Mouse (Mus musculus): ENCODE data around the gene Snx27.

DNA sequence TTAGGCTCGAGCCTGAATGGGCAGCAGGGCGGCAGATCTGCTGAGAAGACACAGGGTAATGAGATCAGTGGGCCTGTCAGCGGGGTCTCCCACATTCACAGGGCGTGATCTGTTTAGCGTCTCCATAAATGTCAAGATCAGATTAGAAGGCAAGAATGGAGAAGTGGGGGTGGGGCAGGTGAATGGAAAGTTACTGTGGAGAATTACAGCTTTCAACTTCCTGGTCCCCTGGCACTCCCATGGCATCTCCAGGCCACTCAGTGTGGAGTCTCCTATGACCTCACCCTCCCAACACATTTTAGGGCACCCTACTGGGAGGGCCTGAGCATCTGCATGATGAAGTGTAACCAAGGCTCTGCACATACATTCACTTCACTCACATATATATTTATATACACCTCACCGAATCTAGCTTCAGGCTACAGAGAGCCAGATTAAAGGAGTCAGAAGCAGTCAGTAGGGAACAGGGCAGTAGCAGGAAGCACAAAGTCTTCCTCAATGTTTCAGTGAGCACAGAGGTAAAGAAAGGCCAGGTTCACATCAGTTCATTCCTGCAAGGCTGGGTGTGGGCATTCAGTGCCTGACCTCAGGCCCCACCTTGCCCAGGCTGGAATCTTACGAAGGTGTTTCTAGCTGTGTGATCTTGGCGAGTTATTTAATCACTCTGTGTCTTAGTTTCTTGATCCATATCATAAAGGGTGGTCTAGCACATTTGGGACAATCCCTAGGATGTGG is 106.0 kb downstream of the Snx27 start:
- no peak for TF ChIP-seq POLR2A (IDR thresholded peaks at IDR 0.05; ENCODE audit: control insufficient read depth, extremely low read depth, insufficient read depth, low read length, poor library complexity)
- no peak for TF ChIP-seq CTCF (IDR thresholded peaks at IDR 0.05; ENCODE audit: borderline replicate concordance, control insufficient read depth, extremely low read depth, insufficient read depth, low read length, poor library complexity)

All from thymus, adult 2 months (tissue).